Mouse (Mus musculus) kidney, adult 2 months (tissue): ENCODE results near the gene Clic1.

Experiments used
- CTCF ChIP-seq: fragments of 200-500 bp; conservative IDR thresholded peaks from 2 replicates; pipeline ENCODE4 v1.5.1; 2011; ENCODE audit warnings: low read depth, mild to moderate bottlenecking, control low read depth, low read length, moderate library complexity, mixed read lengths; ENCODE audit not compliant: insufficient read depth, insufficient read length
- POLR2A ChIP-seq: fragments of 200-500 bp; IDR thresholded peaks from one replicate; pipeline ENCODE4 v1.6.1; 2011; ENCODE audit warnings: low read depth, low read length, control low read depth

- TF ChIP-seq CTCF (no peak), POLR2A (no peak)
Measured at GRCm38 (mm10) chr17:35058316-35058715, 8.6 kb downstream of the Clic1 start.
